Mouse (Mus musculus) ES-Bruce4 (cell line): ENCODE data around the gene Gpr6.

Experiments
- CTCF ChIP-seq: IDR thresholded peaks from one replicate; pipeline ENCODE4 v1.8.1; 2011; ENCODE audit warnings: low read depth, low read length
- EP300 ChIP-seq: IDR thresholded peaks from 2 replicates; pipeline ENCODE4 v1.6.1; 2011; ENCODE audit warnings: low read depth, low read length; ENCODE audit not compliant: insufficient read depth
- POLR2A ChIP-seq: IDR thresholded peaks from one replicate; pipeline ENCODE4 v1.8.1; 2011; ENCODE audit warnings: low read length; ENCODE audit not compliant: insufficient read depth

DNA sequence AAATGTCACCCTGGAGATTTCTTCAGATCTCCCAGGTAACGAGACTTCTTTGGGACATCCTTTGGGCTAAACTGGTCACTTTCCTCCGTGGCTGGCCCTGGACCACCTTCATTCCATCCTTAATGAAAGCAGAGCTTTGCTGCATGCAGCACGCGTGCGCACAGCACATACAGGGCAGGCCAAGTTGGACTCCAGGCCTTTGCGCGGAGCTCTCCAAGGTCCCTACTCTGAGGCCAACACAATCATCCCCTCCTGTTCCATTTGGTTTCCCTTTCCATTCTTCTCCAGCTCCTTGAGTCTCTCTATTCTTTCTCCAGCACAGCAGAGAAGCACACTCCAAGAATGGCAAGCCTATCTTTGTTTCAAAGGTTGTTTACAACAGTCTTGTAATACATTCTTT, 16.8 kb upstream of the Gpr6 start:
- TF ChIP-seq CTCF (no peak), POLR2A (no peak), EP300 (no peak)
